Mouse (Mus musculus) hematopoietic stem cell, adult 5-6 weeks (primary cell): Measurements from ENCODE around the gene Tas2r124. TPM values are rescaled to one million over a fixed set of nuclear protein-coding genes. Genes with fewer than 3 reads are reported as not detected.

Experiments used
- ATAC-seq, 2 experiments: fragments of 125-278 bp in 1 of 2; replicated peaks in 1 of 2; 2 replicates each; pipeline ENCODE4 v1.8.0; 2016 to 2017; ENCODE audit warnings: inconsistent platforms in 2 of 2, mild to moderate bottlenecking in 2 of 2, moderate number of reproducible peaks in 2 of 2, low read depth in 1 of 2, moderate TSS enrichment in 1 of 2; ENCODE audit not compliant: low FRiP score in 2 of 2, poor library complexity in 2 of 2, severe bottlenecking in 2 of 2, insufficient read depth in 1 of 2, low TSS enrichment in 1 of 2
- total RNA-seq: library from RNA; stranded (forward); fragments of 172-1452, 232-1000 nt; gene quantifications from 2 replicates; pipeline ENCODE4 v1.2.3, GENCODE M21; 2017

The Tas2r124 gene
- not detected in 2 replicates for total RNA-seq

DNA sequence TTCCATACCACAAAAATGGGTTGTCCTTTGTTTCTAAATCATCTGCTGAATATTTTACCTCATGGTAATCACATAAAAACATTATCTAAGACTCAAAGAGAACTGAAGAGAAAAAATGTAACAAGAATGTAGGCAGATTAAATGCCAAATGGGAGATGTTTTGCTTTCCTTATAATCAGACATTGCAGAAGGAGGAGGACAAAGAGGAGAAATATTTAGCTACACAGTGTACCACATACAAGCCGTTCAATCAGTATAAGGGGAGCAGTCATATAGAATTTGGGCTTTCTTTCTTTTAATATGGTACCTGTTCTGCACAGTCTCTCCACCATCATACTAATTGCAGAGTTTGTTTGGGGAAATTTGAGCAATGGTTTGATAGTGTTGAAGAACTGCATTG is at the start of gene Tas2r124:
Tas2r124 (plus strand) TSS at position 301 of the 400 bp plus-strand sequence.
- ATAC-seq, result no peak

- ATAC-seq, result no peak
Measured at GRCm38 (mm10) chr6:132711828-132712227, 42.7 kb upstream of the Tas2r124 start, which contains the start of gene Tas2r122. Gene Tas2r122, minus strand, starts transcription at chr6:132711928.

DNA sequence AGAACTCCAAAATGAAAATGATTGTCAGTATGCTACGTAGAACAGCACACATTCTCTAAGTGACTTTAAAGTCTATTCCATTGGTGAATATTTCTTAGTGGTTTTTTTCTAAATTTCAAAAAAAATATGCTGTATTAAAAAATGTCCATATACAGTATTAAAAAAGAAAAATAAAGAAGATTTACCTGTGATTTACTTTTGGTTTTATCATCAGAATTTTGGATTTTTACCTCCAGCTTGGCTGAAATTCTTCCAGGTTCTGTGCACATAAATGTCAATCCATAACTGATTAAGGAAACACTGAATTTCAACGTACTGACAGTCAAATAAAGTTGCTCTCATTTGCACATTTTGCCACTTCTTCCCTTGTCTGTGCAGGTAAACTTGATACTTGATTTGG is 16.6 kb upstream of the Tas2r124 start, which contains the start of gene Tas2r115:
Tas2r115 (minus strand) TSS at position 101 of the 400 bp plus-strand sequence.
- no peak for ATAC-seq

GRCm38 (mm10) chr6:132750206-132750605 is 4.3 kb upstream of the Tas2r124 start:
- no peak for ATAC-seq

GRCm38 (mm10) chr6:132761831-132762230 is 7.3 kb downstream of the Tas2r124 start, which contains the start of gene Tas2r102:
Gene Tas2r102, plus strand, starts transcription at chr6:132762131.
- ATAC-seq, result no peak

DNA sequence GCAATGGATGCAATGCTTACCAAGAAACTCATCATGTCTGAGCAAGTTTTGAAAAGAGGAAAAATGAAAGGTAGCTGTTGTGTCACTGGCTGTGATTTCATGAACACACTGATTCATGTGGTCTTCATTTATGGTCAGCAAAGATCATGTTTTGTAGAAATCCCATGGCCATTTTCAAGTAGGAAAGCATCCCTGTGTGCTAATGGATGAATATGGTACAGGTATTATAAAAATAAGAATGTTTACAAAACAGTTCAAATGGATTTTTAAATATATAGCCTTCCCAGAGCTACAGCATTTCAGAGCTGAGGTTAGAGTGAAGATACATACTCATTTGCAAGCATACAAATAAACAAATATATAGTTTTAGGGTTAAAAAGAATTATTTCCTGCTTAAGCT is 23.5 kb downstream of the Tas2r124 start, which contains the start of gene Tas2r136:
Tas2r136 (minus strand) TSS at position 101 of the 400 bp plus-strand sequence.
- ATAC-seq, result no peak

GRCm38 (mm10) chr6:132795393-132795792 is 40.9 kb downstream of the Tas2r124 start:
- ATAC-seq, result no peak

DNA sequence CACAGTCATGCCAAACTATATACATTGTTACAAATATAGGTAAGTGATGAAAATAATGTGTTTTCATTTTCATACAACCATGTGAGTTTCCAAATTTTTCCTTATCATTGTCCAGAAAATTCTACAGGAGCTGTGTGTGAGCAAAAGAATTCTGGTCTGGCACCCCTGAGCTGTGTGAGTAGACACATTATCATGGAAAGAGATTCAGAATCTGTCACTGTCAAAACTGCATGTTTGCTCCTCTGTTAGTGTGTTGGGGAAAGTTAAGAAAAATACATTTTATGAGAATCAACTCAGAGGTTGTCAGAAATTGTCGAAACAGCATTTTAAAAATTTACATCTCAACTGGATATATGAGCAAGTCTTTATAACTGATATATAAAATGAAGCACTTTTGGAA is 48.0 kb downstream of the Tas2r124 start, which contains the start of gene Tas2r117:
Tas2r117 (plus strand) TSS at position 301 of the 400 bp plus-strand sequence.
- no peak for ATAC-seq

Other genes starting within 250 kb of the Tas2r124 start
- gene Prh1, start 184.9 kb upstream of the Tas2r124 start, total RNA-seq, result not detected in 2 replicates
- gene Prp2, start 158.8 kb upstream of the Tas2r124 start, total RNA-seq, result not detected in 2 replicates
- not detected in 2 replicates for gene A630073D07Rik, start 103.2 kb upstream of the Tas2r124 start, total RNA-seq
- gene Tas2r120, start 97.8 kb upstream of the Tas2r124 start, total RNA-seq, result not detected in 2 replicates
- not detected in 2 replicates for gene Tas2r121, start 53.7 kb upstream of the Tas2r124 start, total RNA-seq
- not detected in 2 replicates for gene Tas2r122, start 42.8 kb upstream of the Tas2r124 start, total RNA-seq
- not detected in 2 replicates for gene Tas2r115, start 16.7 kb upstream of the Tas2r124 start, total RNA-seq
- not detected in 2 replicates for gene Tas2r102, start 7.4 kb downstream of the Tas2r124 start, total RNA-seq
- gene Tas2r136, start 23.4 kb downstream of the Tas2r124 start, total RNA-seq, result not detected in 2 replicates
- not detected in 2 replicates for gene Tas2r117, start 48.1 kb downstream of the Tas2r124 start, total RNA-seq
- gene Tas2r123, start 92.4 kb downstream of the Tas2r124 start, total RNA-seq, result not detected in 2 replicates
- not detected in 2 replicates for gene Tas2r116, start 100.7 kb downstream of the Tas2r124 start, total RNA-seq
- gene Tas2r110, start 113.3 kb downstream of the Tas2r124 start, total RNA-seq, result not detected in 2 replicates
- not detected in 2 replicates for gene Tas2r113, start 138.3 kb downstream of the Tas2r124 start, total RNA-seq
- gene Tas2r125, start 154.9 kb downstream of the Tas2r124 start, total RNA-seq, result not detected in 2 replicates
- gene Tas2r129, start 196.4 kb downstream of the Tas2r124 start, total RNA-seq, result not detected in 2 replicates
- gene Tas2r131, start 203.2 kb downstream of the Tas2r124 start, total RNA-seq, result not detected in 2 replicates
- gene Tas2r109, start 226.2 kb downstream of the Tas2r124 start, total RNA-seq, result not detected in 2 replicates